Mouse (Mus musculus) myocyte (in vitro differentiated cells): ENCODE results near the gene Dnajb12. TPM values are rescaled to one million over a fixed set of nuclear protein-coding genes. Genes with fewer than 3 reads are reported as not detected.

ENCODE experiments used
- H3K27me3 ChIP-seq: one replicate; pipeline ENCODE4 v1.6.1; 2011; ENCODE audit not compliant: control insufficient read depth, insufficient read depth, insufficient read length
- H3K36me3 ChIP-seq: one replicate; pipeline ENCODE4 v1.6.1; 2011; ENCODE audit not compliant: control insufficient read depth, insufficient read depth
- H3K4me2 ChIP-seq: one replicate; pipeline ENCODE4 v1.6.1; 2011; ENCODE audit warnings: low read depth, control low read depth
- H3K4me3 ChIP-seq: one replicate; pipeline ENCODE4 v1.5.1; 2011; ENCODE audit warnings: mild to moderate bottlenecking, control low read depth, moderate library complexity
- H3K79me2 ChIP-seq: one replicate; pipeline ENCODE4 v1.6.1; 2011; ENCODE audit not compliant: control insufficient read depth, insufficient read depth
- H3ac ChIP-seq: one replicate; pipeline ENCODE4 v1.6.1; 2011; ENCODE audit not compliant: control insufficient read depth, insufficient read length
- CEBPB ChIP-seq: IDR thresholded peaks from 2 replicates; pipeline ENCODE4 v1.6.1; 2011; ENCODE audit warnings: mild to moderate bottlenecking, moderate library complexity; ENCODE audit not compliant: poor library complexity, insufficient read depth, severe bottlenecking
- E2F4 ChIP-seq: IDR thresholded peaks from one replicate; pipeline ENCODE4 v1.6.1; 2011; ENCODE audit warnings: mild to moderate bottlenecking, control low read depth, moderate library complexity; ENCODE audit not compliant: insufficient read depth
- MAX ChIP-seq: IDR thresholded peaks from one replicate; pipeline ENCODE4 v1.6.1; 2011; ENCODE audit warnings: low read depth, mild to moderate bottlenecking, control low read depth
- MYOD1 ChIP-seq, 3 experiments: IDR thresholded peaks; one replicate each; pipeline ENCODE4 v1.6.1; 2011; ENCODE audit warnings: control low read depth in 2 of 3, low read depth in 2 of 3, mild to moderate bottlenecking in 2 of 3, moderate library complexity in 1 of 3; ENCODE audit not compliant: insufficient read length in 2 of 3, control insufficient read depth in 1 of 3
- MYOG ChIP-seq, 3 experiments: IDR thresholded peaks; one replicate each; pipeline ENCODE4 v1.6.1; 2011; ENCODE audit warnings: control low read depth in 2 of 3, low read depth in 2 of 3, mild to moderate bottlenecking in 2 of 3; ENCODE audit not compliant: insufficient read length in 2 of 3, control insufficient read depth in 1 of 3, insufficient read depth in 1 of 3
- POLR2A ChIP-seq: IDR thresholded peaks from one replicate; pipeline ENCODE4 v1.6.1; 2011; ENCODE audit warnings: low read depth, mild to moderate bottlenecking, control low read depth, moderate library complexity; ENCODE audit not compliant: insufficient read length
- POLR2AphosphoS2 ChIP-seq: IDR thresholded peaks from one replicate; pipeline ENCODE4 v1.6.1; 2011; ENCODE audit warnings: low read depth, control low read depth; ENCODE audit not compliant: insufficient read length
- REST ChIP-seq: IDR thresholded peaks from one replicate; pipeline ENCODE4 v1.6.1; 2011; ENCODE audit warnings: mild to moderate bottlenecking, control low read depth, moderate library complexity; ENCODE audit not compliant: insufficient read depth, insufficient read length
- SRF ChIP-seq: IDR thresholded peaks from one replicate; pipeline ENCODE4 v1.6.1; 2011; ENCODE audit warnings: low read depth; ENCODE audit not compliant: control insufficient read depth, insufficient read length
- TCF12 ChIP-seq: IDR thresholded peaks from one replicate; pipeline ENCODE4 v1.6.1; 2011; ENCODE audit warnings: mild to moderate bottlenecking, control low read depth; ENCODE audit not compliant: poor library complexity, insufficient read depth, severe bottlenecking
- TCF3 ChIP-seq: IDR thresholded peaks from one replicate; pipeline ENCODE4 v1.6.1; 2011; ENCODE audit warnings: low read depth, control low read depth; ENCODE audit not compliant: insufficient read length
- USF1 ChIP-seq: IDR thresholded peaks from one replicate; pipeline ENCODE4 v1.6.1; 2011; ENCODE audit warnings: low read depth, mild to moderate bottlenecking, control low read depth, moderate library complexity
- polyA plus RNA-seq: library from polyadenylated mRNA; unstranded; fragments of >200 nt; fragmentation: generic; extraction: Trizol; gene quantifications from one replicate; pipeline ENCODE4 v1.2.1, GENCODE M21; 2012; ENCODE audit warnings: missing spikeins

Gene Dnajb12
- polyA plus RNA-seq, 1 experiment = 45.2 TPM

DNA sequence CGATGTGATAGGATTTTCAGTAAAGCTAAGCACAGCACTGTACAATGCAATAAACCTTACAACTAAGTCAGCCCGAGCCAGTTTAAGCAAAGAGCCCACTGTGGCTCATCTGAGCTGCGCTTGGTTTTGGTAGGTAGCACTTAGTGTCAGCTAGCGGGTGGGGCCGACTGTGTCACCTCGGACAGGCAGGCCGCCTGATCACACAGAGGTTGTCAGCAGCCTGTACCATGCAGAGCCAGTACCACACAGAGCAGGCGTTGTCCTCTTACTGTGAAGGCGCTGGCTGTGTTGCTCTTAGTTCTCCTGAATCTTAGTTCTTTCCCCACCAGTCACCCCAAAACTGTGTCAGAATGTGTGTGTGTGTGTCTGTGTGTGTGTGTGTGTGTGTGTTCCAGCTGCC, 30.4 kb upstream of the Dnajb12 start:
- Histone ChIP-seq H3K4me2 (no peak overlapping the region), H3K27me3 (no peaks in the 10 kb centered on the region), H3K79me2 (no peaks in the 10 kb centered on the region), H3K36me3 (peaks cover 18% of the 10 kb centered on the region), H3ac (no peak overlapping the region), H3K4me3 (no peak overlapping the region)
- TF ChIP-seq SRF (no peak), REST (no peak), POLR2A (no peak), TCF12 (no peak), E2F4 (no peak), TCF3 (no peak), USF1 (no peak), POLR2AphosphoS2 (no peak), MYOG (IDR thresholded peaks at IDR 0.05; ENCODE audit: control insufficient read depth in 1 of 3, insufficient read depth in 1 of 3, insufficient read length in 2 of 3, low read depth in 2 of 3) (no peak), CEBPB (no peak), MYOD1 (IDR thresholded peaks at IDR 0.05; ENCODE audit: control insufficient read depth in 1 of 3, insufficient read length in 2 of 3, low read depth in 2 of 3) (no peak), MAX (no peak)

DNA sequence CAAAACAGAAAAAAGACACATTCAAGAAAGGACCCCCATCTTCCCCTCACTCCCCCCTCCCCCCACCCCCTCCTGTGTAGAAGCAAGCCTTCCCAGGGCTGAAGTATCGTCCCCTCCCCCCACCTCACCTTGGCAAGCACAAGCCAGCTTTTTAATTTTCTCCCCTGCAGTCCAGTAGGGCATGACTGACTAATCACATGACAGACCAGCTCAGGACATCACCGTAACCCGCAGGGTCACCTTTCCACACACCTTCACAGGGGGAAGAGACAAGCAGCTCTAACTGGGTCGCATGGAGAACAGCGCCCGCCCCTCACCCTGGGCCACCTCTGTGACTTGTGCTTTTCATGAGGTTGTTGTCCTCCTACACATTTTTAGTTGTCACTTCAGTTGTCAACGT, 30.0 kb upstream of the Dnajb12 start:
- Histone ChIP-seq H3K79me2 (no peaks in the 10 kb centered on the region), H3K4me3 (no peak overlapping the region), H3K36me3 (peaks cover 18% of the 10 kb centered on the region), H3ac (no peak overlapping the region), H3K27me3 (no peaks in the 10 kb centered on the region), H3K4me2 (no peak overlapping the region)
- no peak for TF ChIP-seq REST

DNA sequence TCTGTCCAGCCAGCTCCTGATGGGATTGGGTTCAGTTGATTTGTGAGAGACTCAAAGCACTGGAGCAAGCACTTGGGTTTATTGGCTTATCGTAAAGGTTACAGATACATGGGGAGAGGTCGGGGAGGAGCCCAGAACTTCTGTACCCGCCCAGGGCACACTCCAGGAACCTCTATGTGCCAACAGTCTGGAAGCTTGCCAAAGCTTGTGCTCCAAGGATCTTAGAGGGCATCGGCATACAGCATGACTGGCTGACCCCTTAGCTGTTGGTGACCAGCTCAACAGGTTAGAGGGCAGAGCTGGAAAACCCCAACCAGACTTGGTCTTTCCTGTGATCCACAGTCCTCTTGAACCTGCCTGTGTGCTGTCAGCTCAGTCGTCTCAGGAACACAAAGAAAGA, 22.2 kb upstream of the Dnajb12 start:
- Histone ChIP-seq H3K36me3 (no peaks in the 10 kb centered on the region), H3K4me3 (no peak overlapping the region), H3K27me3 (no peaks in the 10 kb centered on the region), H3K79me2 (no peaks in the 10 kb centered on the region), H3K4me2 (no peak overlapping the region), H3ac (no peak overlapping the region)
- TF ChIP-seq REST (no peak), USF1 (no peak), MYOG (IDR thresholded peaks at IDR 0.05; ENCODE audit: control insufficient read depth in 1 of 3, insufficient read depth in 1 of 3, insufficient read length in 2 of 3, low read depth in 2 of 3) (no peak), TCF3 (no peak), CEBPB (no peak), POLR2A (no peak), E2F4 (no peak), SRF (no peak), POLR2AphosphoS2 (no peak), MAX (no peak), TCF12 (no peak), MYOD1 (IDR thresholded peaks at IDR 0.05; ENCODE audit: control insufficient read depth in 1 of 3, insufficient read length in 2 of 3, low read depth in 2 of 3) (no peak)

DNA sequence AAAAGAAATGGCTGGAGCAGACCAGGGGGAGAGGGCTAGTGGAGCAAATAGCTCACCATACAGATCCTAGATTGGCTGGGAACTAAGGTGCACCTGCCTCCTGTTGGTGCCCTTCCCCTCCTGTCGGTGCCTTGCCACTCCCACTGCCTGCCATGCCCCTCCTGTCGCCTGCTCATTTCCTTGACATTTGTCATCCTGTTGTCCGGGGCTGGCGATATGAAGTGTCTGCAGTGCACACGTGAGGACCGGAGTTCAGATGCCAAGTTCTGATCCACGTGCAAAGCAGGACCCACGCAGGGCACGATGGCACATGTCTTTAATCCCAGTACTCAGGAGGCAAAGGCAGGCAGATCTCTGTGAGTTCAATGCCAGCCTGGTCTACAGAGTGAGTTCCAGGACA, 18.7 kb upstream of the Dnajb12 start:
- H3K27me3 ChIP-seq = no peaks in the 10 kb centered on the region
- no peak overlapping the region for H3ac ChIP-seq
- TF ChIP-seq REST (no peak), POLR2AphosphoS2 (peak; percentile 12)
- H3K36me3 ChIP-seq = no peaks in the 10 kb centered on the region
- no peak overlapping the region for H3K4me3 ChIP-seq
- no peak overlapping the region for H3K4me2 ChIP-seq
- no peaks in the 10 kb centered on the region for H3K79me2 ChIP-seq

DNA sequence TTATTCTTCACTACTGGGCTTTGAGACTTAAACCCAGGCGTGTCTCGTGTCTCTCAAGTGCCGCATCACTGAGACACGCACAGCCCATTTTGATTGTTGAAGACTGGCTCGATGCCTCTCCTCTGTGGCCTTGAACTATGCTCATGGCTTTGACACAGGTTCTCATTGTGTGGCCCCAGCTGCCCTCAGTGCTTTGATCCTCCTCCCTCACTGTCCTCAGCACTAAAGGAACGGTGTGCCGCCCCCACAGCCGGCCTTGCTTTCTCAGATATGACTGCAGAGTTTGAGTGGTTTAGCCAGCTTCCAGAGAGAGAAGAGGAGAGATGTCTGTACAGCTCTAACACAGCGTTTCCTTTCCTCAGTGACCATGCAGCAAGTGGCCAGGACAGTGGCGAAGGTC, 18.2 kb upstream of the Dnajb12 start:
- H3K4me2 ChIP-seq = no peak overlapping the region
- no peaks in the 10 kb centered on the region for H3K79me2 ChIP-seq
- H3K4me3 ChIP-seq = no peak overlapping the region
- no peaks in the 10 kb centered on the region for H3K27me3 ChIP-seq
- H3K36me3 ChIP-seq = no peaks in the 10 kb centered on the region
- H3ac ChIP-seq = no peak overlapping the region
- no peak for TF ChIP-seq MAX
- TF ChIP-seq MYOD1 (IDR thresholded peaks at IDR 0.05; ENCODE audit: control insufficient read depth in 1 of 3, insufficient read length in 2 of 3, low read depth in 2 of 3) = no peak
- TF ChIP-seq MYOG (IDR thresholded peaks at IDR 0.05; ENCODE audit: control insufficient read depth in 1 of 3, insufficient read depth in 1 of 3, insufficient read length in 2 of 3, low read depth in 2 of 3) = no peak
- TF ChIP-seq USF1 = no peak
- no peak for TF ChIP-seq TCF3
- TF ChIP-seq POLR2AphosphoS2 = no peak
- TF ChIP-seq TCF12 = no peak
- TF ChIP-seq CEBPB = no peak
- TF ChIP-seq E2F4 = no peak
- TF ChIP-seq SRF = no peak
- no peak for TF ChIP-seq REST
- TF ChIP-seq POLR2A = no peak
